In genomic region chr10:109994302-109994701, GRCm38 (mm10) we compare ENCODE assay signal across 21 mouse cellular contexts.
DNase-seq lines count a peak whose midpoint lies in the region; ATAC-seq and TF ChIP-seq lines count a peak whose summit lies in the region.
"Had no signal": no experiment of that assay in that cellular context is flagged by ENCODE, and none has a peak within 500 bp of the region (broad histone marks: within the 10 kb centered on the region; RNA-seq: fewer than 3 reads in every experiment).

No protein-coding gene starts in this region.

- ATAC-seq in heart, embryonic 11.5 days (replicated peaks; ENCODE audit: insufficient number of reproducible peaks, low FRiP score, low TSS enrichment), result no peak
- no peak for ATAC-seq in liver, postnatal 0 days
- ATAC-seq: forebrain, embryonic 13.5 days; intestine, embryonic 15.5 days; lung, postnatal 0 days had no signal

- no peak for TF ChIP-seq CTCF in brain, embryonic 14.5 days (IDR thresholded peaks at IDR 0.05; ENCODE audit: borderline replicate concordance, extremely low read depth, insufficient read depth, insufficient read length)
- TF ChIP-seq CTCF in liver, postnatal 0 days (IDR thresholded peaks at IDR 0.05; ENCODE audit: low read depth), result no peak
- no peak for TF ChIP-seq CTCF in left cerebral cortex, adult 2 months (IDR thresholded peaks at IDR 0.05)

- no peak overlapping the region for H3K27ac ChIP-seq in heart, embryonic 11.5 days (ENCODE audit: low read depth, low read length)
- H3K27ac ChIP-seq in liver, postnatal 0 days (ENCODE audit: low read depth), result no peak overlapping the region
- no peak overlapping the region for H3K27ac ChIP-seq in left cerebral cortex, adult 2 months
- H3K27ac ChIP-seq: forebrain, embryonic 13.5 days; heart, embryonic 15.5 days; hindbrain, embryonic 14.5 days; intestine, embryonic 15.5 days; kidney, postnatal 0 days; liver, embryonic 14.5 days; midbrain, embryonic 12.5 days had no signal

- H3K27me3 ChIP-seq in heart, embryonic 11.5 days (ENCODE audit: control insufficient read depth, insufficient read depth, low read length), result no peaks in the 10 kb centered on the region
- H3K27me3 ChIP-seq in liver, postnatal 0 days (ENCODE audit: insufficient read depth, low read length), result no peaks in the 10 kb centered on the region
- H3K27me3 ChIP-seq: forebrain, embryonic 13.5 days; heart, embryonic 15.5 days; intestine, embryonic 15.5 days; midbrain, embryonic 12.5 days had no signal

- no peak for TF ChIP-seq EP300 in liver, postnatal 0 days (IDR thresholded peaks at IDR 0.05; ENCODE audit: low read depth)

- H3K9ac ChIP-seq in heart, embryonic 11.5 days (ENCODE audit: low read depth, low read length), result no peak overlapping the region
- H3K9ac ChIP-seq in liver, postnatal 0 days (replicated peaks), result no peak overlapping the region
- H3K9ac ChIP-seq: forebrain, embryonic 13.5 days; heart, embryonic 15.5 days; hindbrain, embryonic 14.5 days; intestine, embryonic 15.5 days; liver, embryonic 14.5 days; midbrain, embryonic 12.5 days had no signal

- H3K4me2 ChIP-seq in heart, embryonic 11.5 days, result no peak overlapping the region
- no peak overlapping the region for H3K4me2 ChIP-seq in liver, postnatal 0 days (ENCODE audit: low read depth, low read length)
- H3K4me2 ChIP-seq: forebrain, embryonic 13.5 days; heart, embryonic 15.5 days; hindbrain, embryonic 14.5 days; intestine, embryonic 15.5 days; midbrain, embryonic 12.5 days had no signal

- no peaks in the 10 kb centered on the region for H3K4me1 ChIP-seq in heart, embryonic 11.5 days (ENCODE audit: control insufficient read depth, insufficient read depth, low read length)
- no peaks in the 10 kb centered on the region for H3K4me1 ChIP-seq in liver, postnatal 0 days (ENCODE audit: insufficient read depth)
- H3K4me1 ChIP-seq: forebrain, embryonic 13.5 days; intestine, embryonic 15.5 days; midbrain, embryonic 12.5 days had no signal

- H3K36me3 ChIP-seq in heart, embryonic 11.5 days (ENCODE audit: control insufficient read depth, insufficient read depth, low read length), result no peaks in the 10 kb centered on the region
- H3K36me3 ChIP-seq in liver, postnatal 0 days (replicated peaks; ENCODE audit: insufficient read depth, low read length), result no peaks in the 10 kb centered on the region
- H3K36me3 ChIP-seq: heart, embryonic 15.5 days; intestine, embryonic 15.5 days; midbrain, embryonic 12.5 days had no signal

- WGBS in heart, embryonic 11.5 days (ENCODE audit: insufficient replicate concordance), result 74% methylated on average over 5 of the region's 5 CpGs
- WGBS in liver, postnatal 0 days (ENCODE audit: insufficient replicate concordance), result 74% methylated on average over 5 of the region's 5 CpGs

- no peak for TF ChIP-seq POLR2A in brain, embryonic 14.5 days (IDR thresholded peaks at IDR 0.05; ENCODE audit: borderline replicate concordance, extremely low read depth, insufficient read depth, insufficient read length, poor library complexity, severe bottlenecking)

- peak; percentile 17 to 44 for DNase-seq in heart, adult 18-20 months
- DNase-seq in brain, embryonic 14.5 days (ENCODE audit: low read depth), result peak; percentile 4
- DNase-seq in gastrocnemius, postnatal 10 days, result peak; percentile 10
- peak; percentile 34 to 41 for DNase-seq in heart, postnatal 10 days
- DNase-seq in liver, postnatal 0 days, result no peak
- DNase-seq in left cerebral cortex, adult 2 months (ENCODE audit: extremely low spot score in 1 of 2, low spot score in 2 of 2), result no peak
- DNase-seq in adrenal gland, adult 2 months, result no peak
- DNase-seq: B cell, adult 2 months; cerebellum, adult 8-10 months; retina, postnatal 1 day; thymus, postnatal 25 days had no signal

- H3K4me3 ChIP-seq in heart, embryonic 11.5 days (ENCODE audit: low read depth, low read length), result no peak overlapping the region
- no peak overlapping the region for H3K4me3 ChIP-seq in liver, postnatal 0 days (ENCODE audit: low read depth, low read length)
- H3K4me3 ChIP-seq in left cerebral cortex, adult 2 months, result no peak overlapping the region
- H3K4me3 ChIP-seq: erythroblast, embryonic 14.5 days; forebrain, embryonic 13.5 days; heart, embryonic 15.5 days; intestine, embryonic 15.5 days; midbrain, embryonic 12.5 days had no signal

- intact Hi-C loops in heart, postnatal 10 days (cut with DNase I), result no loop called here
- intact Hi-C loops in left cerebral cortex, adult 2 months (cut with DNase I), result no loop called here

- no peaks in the 10 kb centered on the region for H3K9me3 ChIP-seq in heart, embryonic 11.5 days (replicated peaks; ENCODE audit: control insufficient read depth, low read length)
- no peaks in the 10 kb centered on the region for H3K9me3 ChIP-seq in liver, postnatal 0 days (ENCODE audit: low read length)
- H3K9me3 ChIP-seq: forebrain, embryonic 13.5 days; heart, embryonic 15.5 days; intestine, embryonic 15.5 days; midbrain, embryonic 12.5 days had no signal

Comparison
In these comparisons a context has a peak if more than half of its experiments do, and no peak if none do; other contexts are left out.
1. DNase-seq: peak in heart, adult 18-20 months (2 of 2), brain, embryonic 14.5 days (single experiment), gastrocnemius, postnatal 10 days (single experiment) and heart, postnatal 10 days (2 of 2); none in liver, postnatal 0 days (single experiment), left cerebral cortex, adult 2 months (0 of 2) and adrenal gland, adult 2 months (single experiment).